Mouse (Mus musculus) frontal cortex, postnatal 14 days (tissue): ENCODE data around the gene Specc1.
A peak's percentile ranks its signal among the peaks of the same experiment; 100 is the strongest.

Experiments
- DNase-seq, 2 experiments: peaks; one replicate each; pipeline ENCODE4 v3.0.0; 2022; ENCODE audit warnings: low spot score in 2 of 2

The Specc1 gene

DNA sequence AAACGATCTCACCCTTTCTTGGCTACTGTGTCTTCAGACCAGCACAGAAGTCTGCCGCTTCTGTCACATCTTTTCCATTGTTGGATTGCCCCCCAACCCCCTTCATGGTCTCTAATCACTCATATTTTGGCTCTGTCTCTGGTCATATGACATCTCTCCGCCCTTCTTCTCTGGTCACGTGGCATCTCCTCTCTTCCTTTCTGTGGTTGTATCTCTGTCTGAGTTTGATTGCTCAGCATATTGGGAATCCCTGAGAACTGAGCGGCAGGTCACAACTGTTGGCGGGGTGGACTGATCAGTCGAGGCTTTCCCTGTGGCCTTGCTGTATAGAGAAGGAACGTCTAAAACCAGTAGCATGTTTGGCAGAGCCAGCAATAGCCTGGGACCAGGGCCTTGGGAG lies 10.5 kb downstream of the Specc1 start:
- no peak for DNase-seq

GRCm38 (mm10) chr11:61968875-61969274 lies 12.3 kb downstream of the Specc1 start:
- no peak for DNase-seq

DNA sequence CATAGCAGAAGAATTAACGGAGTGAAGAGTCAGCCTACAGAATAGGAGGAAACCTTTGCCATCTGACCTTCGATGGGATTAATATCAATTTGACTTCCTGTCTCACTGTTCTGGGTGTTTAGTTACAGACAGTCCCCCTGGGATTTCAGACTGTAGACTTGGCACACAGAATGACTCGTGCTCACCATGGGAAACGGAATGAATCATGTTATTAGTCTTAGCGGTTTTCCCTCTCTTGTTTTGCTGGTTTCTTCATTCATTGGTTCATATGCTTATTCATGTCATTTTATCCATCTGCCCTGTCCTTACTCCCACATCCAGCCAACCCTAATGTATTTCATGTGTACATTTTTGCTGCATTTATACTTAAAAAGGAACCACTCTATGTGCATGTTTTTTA lies 14.3 kb downstream of the Specc1 start:
- DNase-seq = no peak

DNA sequence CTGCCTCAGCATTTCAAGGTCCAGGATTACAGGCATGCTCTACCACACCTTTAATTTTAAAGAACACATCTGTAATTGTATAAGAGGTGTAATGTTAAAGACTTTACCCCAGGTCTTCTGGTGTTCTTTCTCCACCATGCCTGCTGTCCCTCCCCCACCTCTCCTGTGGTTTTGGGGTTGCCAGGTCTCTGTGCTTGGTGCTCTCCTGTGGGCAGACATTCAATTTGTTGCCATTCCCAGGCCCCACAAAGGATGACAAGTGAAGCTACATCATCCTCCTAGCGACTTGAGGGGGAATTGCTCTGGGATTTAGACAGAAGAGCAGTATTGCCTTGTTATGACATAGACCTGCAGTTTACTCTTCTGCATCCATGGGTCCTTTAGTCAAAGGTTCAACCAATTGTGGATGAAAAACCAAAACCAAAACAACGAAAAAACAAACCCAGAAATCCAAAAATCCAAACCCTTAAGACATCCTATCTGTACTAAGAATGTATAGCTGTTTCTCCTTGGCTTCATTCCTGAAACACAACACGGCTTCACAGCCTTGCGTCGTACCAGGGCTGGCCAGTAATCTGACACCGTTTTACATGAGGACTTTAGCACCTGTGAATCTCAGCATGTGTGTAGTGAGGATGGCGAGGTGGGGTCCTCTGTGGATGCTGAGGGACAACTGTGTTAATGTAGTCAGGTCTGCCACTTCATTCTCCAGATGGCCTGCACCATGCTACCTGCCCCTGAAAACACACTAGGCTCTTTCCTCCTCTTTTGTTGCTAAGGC lies 15.1 kb downstream of the Specc1 start:
- no peak for DNase-seq

DNA sequence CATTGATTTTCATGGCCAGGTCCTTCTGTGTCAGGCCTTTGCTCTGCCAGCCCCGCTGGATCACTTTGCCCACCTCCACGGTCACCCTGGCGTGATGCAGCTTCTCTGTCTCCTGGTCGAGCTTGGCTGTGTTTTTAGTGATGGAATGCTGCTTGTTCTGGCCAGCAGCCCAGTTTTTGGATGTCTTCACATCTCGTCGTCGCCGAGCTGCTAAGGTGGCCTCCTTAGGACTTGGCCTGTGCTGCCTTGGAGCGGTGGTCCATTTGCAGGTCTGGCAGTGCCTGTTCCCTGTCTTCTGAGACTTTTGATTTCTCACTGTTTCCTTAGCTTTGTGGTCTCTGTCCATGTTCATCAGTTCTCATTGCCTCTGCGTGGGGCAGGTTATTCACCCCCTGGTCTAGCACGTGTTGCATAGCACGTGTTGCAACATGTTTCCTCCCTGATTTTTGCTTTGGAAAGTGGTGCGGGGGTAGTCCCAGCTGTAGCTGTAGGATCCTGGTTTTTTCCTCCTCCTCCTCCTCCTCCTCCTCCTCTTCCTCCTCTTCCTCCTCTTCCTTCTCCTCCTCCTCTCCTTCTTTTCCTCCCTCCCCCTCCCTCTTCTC lies 17.6 kb downstream of the Specc1 start:
- DNase-seq = no peak

GRCm38 (mm10) chr11:61975783-61976182 lies 19.2 kb downstream of the Specc1 start:
- no peak for DNase-seq

GRCm38 (mm10) chr11:61981285-61981684 lies 24.7 kb downstream of the Specc1 start:
- no peak for DNase-seq

DNA sequence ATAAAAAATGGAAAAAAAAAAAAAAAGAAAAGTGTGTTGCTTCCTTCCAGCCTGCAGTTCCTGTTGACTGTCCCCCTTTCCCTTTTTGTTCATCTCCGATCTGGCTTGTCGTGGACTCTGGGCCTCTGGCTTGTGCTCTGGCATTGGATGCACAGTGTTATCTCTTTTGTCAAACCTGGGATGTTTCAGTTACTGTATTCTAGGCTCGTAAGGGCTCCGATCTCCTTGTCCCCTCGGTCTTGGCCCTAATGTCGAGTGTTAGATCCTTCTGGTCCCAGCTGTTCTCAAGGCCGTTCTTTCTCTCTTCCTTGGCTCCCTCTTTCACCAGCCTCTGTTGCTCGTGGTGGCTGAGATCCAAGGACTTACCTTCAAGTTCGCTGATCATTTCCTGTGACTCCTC lies 26.3 kb downstream of the Specc1 start:
- DNase-seq = no peak

DNA sequence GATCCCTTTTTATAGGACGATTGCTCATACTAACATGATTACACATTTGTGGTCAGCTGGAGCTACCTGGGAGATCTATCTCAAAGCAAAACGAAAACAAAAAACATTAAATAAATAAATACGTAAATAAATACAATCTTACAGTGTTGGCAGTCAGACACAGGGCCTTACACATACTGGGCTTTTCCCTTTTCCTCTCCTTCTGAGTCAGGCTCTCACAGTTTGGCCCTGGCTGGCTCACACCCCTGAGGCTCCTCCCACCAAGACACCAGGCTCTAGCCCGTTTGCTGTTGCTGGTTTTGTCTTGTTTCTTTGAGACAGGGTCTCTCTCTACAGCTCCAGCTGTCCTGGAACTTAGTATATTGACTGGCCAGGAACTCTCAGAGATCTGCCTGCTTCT lies 30.4 kb downstream of the Specc1 start:
- no peak for DNase-seq

GRCm38 (mm10) chr11:61989647-61990046 lies 33.1 kb downstream of the Specc1 start:
- DNase-seq = no peak

GRCm38 (mm10) chr11:61991576-61991975 lies 35.0 kb downstream of the Specc1 start:
- DNase-seq = no peak

GRCm38 (mm10) chr11:61992671-61993285 lies 36.2 kb downstream of the Specc1 start:
- DNase-seq = no peak

DNA sequence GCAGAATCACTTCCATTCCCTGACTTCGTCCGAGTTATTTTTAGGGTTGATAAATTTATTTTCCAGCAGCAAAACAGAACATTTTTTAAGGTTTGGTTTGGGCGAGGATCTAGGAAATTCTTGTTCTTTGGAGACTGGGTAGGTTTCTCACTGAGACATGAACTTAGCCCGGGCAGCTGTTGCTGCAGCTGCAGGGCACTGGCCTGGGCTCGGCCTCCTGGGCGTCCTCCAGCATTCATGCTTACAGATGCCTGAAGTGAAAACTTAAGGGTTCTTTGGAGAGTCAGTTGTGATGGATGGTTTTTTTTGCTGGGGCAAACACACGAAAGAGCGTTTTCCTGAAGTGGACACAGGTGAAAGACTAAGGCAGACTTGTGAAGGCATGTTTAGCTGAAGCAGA lies 42.9 kb downstream of the Specc1 start:
- DNase-seq = no peak

- DNase-seq = no peak
These were observed 43.5 kb downstream of the Specc1 start for GRCm38 (mm10) chr11:62000099-62000498.

GRCm38 (mm10) chr11:62001977-62002376 lies 45.4 kb downstream of the Specc1 start:
- no peak for DNase-seq

DNA sequence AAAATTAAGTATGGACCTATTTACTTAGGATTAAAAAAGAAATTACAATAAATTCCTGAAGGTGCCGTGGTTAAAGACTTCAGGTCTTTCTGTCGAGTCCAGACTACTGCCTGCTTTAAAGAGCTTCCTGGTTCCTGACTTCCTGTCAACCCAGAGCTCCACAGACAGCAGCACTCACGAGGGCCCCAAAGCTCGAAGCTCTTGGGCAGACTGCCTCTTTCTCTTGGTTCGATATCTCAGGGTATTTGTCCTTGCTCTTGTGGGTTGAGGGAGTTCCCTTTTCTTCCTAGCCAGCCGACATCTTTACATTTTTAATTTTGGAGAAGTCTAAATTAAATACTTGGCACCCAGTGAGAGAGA lies 48.3 kb downstream of the Specc1 start:
- DNase-seq = no peak

DNA sequence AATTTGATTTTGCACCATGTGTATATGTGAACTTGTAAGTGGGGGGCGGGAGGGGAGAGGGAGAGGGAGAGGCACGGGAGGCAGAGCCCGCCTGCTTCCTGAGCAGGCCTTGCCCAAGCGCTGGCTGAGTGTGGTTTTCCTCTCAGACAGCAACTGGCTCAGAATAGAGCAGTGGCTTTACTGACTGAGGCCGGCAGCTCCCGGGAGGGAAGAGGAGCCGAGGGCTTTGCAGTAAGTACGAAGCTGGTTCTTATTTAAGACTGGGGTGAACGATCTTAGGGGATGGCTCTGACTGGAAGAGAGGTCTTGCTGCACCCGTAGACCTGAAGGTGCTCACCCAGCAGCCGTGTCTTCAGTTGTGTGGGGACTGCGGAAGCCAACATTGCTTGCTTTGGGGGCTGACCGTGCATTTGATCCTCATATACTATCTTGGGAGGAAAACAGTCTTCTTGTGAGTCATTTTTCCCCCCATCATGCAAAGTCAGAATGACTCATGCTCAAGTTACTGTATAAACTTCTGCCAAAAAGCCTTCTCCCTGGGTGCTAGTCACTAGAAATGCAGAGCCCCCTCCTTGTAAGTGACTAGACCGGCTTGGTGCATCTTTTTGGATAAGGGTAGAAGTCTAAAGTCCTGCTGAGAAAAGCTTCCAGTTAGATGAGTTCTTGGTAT lies 48.8 kb downstream of the Specc1 start:
- DNase-seq = peak; percentile 36 to 51

DNA sequence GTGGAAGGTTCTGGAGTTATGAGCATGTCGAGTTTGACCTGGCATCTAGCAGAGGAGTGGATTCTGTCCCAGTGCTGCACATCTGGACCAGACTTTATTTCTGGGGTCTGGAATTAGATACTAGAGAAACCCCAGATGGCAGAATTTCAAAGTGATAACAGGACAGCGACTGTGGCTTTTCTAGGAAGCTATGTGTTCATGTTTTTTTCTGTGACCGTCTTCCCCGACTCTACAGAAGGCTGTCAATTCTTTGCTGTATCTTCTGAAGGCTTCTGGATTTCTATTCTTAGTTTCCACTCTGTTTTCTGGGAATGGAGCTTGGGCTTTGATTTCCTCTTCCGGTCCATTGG lies 49.3 kb downstream of the Specc1 start:
- DNase-seq = no peak

GRCm38 (mm10) chr11:62006680-62007079 lies 50.1 kb downstream of the Specc1 start:
- DNase-seq = no peak

DNA sequence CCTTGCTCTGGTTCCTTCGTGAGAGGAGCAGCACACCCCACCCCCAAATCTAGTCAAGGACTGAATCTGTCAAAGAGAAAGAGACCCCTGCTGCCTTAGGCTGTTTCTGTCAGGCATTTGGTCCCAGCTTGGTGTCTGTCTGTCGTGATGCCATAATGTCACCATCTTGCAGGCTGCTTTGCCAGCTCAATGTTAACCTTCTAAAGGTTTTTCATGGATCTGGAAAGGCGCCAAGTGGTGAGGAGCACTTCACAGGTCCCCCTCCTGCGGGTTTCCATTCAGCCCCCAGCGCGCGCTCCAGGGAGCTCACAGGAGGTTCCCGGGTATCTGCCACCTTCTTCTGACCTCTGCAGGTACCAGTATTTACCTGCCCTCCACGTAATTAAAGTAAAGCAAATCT lies 51.4 kb downstream of the Specc1 start:
- no peak for DNase-seq

- DNase-seq = no peak
These were observed 54.2 kb downstream of the Specc1 start for GRCm38 (mm10) chr11:62010625-62011231.

GRCm38 (mm10) chr11:62012039-62012438 lies 55.5 kb downstream of the Specc1 start:
- no peak for DNase-seq
